Mouse (Mus musculus) liver, embryonic 14.5 days (tissue): ENCODE data around the gene Ppard.
"Not testable (repeated sequence)": the region's sequence is repeated elsewhere in the genome, so short reads cannot be mapped to it uniquely, and the experiment has no call there.

Experiments used
- CTCF ChIP-seq: IDR thresholded peaks from 2 replicates; pipeline ENCODE4 v1.5.1; 2016; ENCODE audit warnings: antibody characterized with exemption, low read depth, control low read depth
- EP300 ChIP-seq: IDR thresholded peaks from 2 replicates; pipeline ENCODE4 v1.6.1; 2016; ENCODE audit warnings: antibody characterized with exemption, low read depth

- TF ChIP-seq CTCF, EP300: not testable (repeated sequence)
Observed at GRCm38 (mm10) chr17:28330590-28330989, 98.1 kb downstream of the Ppard start.
